Mouse (Mus musculus) forebrain, embryonic 16.5 days (tissue): ENCODE results near the gene Adam12. TPM values are rescaled to one million over a fixed set of nuclear protein-coding genes. Genes with fewer than 3 reads are reported as not detected.

Experiments used
- ATAC-seq: fragments of 200-750 bp; cut with Nextera tagmentation; 2 replicates; pipeline ENCODE4 v1.8.0; 2017; ENCODE audit warnings: mild to moderate bottlenecking, moderate library complexity
- H3K27ac ChIP-seq: fragments of 300-500 bp; sonication (generic); 2 replicates; pipeline ENCODE4 v1.5.1; 2014; ENCODE audit warnings: low read length, control low read depth
- H3K27me3 ChIP-seq: fragments of 300-500 bp; sonication (generic); replicated peaks from 2 replicates; pipeline ENCODE4 v1.6.1; 2014; ENCODE audit warnings: low read length; ENCODE audit not compliant: control insufficient read depth, insufficient read depth
- H3K36me3 ChIP-seq: fragments of 300-500 bp; sonication (generic); 2 replicates; pipeline ENCODE4 v1.6.1; 2014; ENCODE audit not compliant: control insufficient read depth, insufficient read depth
- H3K4me1 ChIP-seq: fragments of 300-500 bp; sonication (generic); replicated peaks from 2 replicates; pipeline ENCODE4 v1.6.1; 2014; ENCODE audit warnings: low read length; ENCODE audit not compliant: control insufficient read depth, insufficient read depth
- H3K4me2 ChIP-seq: fragments of 300-500 bp; sonication (generic); 2 replicates; pipeline ENCODE4 v1.6.1; 2014; ENCODE audit warnings: mild to moderate bottlenecking, low read length, control low read depth
- H3K4me3 ChIP-seq: fragments of 300-500 bp; sonication (generic); replicated peaks from 2 replicates; pipeline ENCODE4 v1.5.1; 2014; ENCODE audit warnings: mild to moderate bottlenecking, low read length, control low read depth
- H3K9ac ChIP-seq: fragments of 300-500 bp; sonication (generic); replicated peaks from 2 replicates; pipeline ENCODE4 v1.6.1; 2014; ENCODE audit warnings: low read depth, low read length, control low read depth
- H3K9me3 ChIP-seq: fragments of 300-500 bp; sonication (generic); 2 replicates; pipeline ENCODE4 v1.6.1; 2016; ENCODE audit warnings: low read length; ENCODE audit not compliant: control insufficient read depth
- WGBS: fragments of 180-500 bp; shearing (Covaris S2); extraction: QIAGEN DNeasy Blood & Tissue Kit; methylation state at CpG from one replicate; pipeline ENCODE4 v1.1.7; 2014; 5-methylcytosine and 5-hydroxymethylcytosine counted together
- polyA plus RNA-seq: library from polyadenylated mRNA; unstranded; fragments of >200 nt; fragmentation: Nextera tagmentation; extraction: Ambion mirVana; gene quantifications from 2 replicates; pipeline ENCODE4 v1.2.1, GENCODE M21; 2015

The Adam12 gene
- polyA plus RNA-seq, 1 experiment from 2014 or later: 2.2 TPM

- Histone ChIP-seq H3K4me2 (no peak overlapping the region), H3K9me3 (no peaks in the 10 kb centered on the region), H3K27me3 (no peaks in the 10 kb centered on the region), H3K9ac (no peak overlapping the region), H3K27ac (no peak overlapping the region), H3K4me1 (peaks cover 4% of the 10 kb centered on the region), H3K4me3 (no peak overlapping the region), H3K36me3 (no peaks in the 10 kb centered on the region)
- no peak for ATAC-seq
- 93% methylated on average over 3 of the region's 3 CpGs for WGBS
Measured at GRCm38 (mm10) chr7:133928981-133929380, 303.0 kb downstream of the Adam12 start.

DNA sequence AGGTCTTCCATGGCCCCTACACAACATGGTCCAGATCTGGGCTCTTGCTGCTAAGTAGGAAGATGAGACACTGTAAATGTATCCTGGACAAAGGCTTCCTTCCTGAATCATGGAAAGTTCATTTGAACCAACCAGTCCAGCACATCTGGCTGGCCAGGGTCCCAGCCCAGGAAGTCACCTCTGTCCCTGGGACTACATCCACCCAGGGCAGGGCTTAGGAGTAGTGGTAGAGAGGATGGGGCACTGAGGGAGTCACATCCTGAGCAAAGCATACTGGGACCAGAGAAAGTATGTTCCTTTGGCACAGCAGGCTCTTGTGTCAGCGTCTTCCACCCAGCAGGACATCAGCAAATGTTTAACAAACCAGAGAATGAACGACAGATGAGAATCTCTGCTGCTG lies 306.2 kb downstream of the Adam12 start:
- Histone ChIP-seq H3K9me3 (no peaks in the 10 kb centered on the region), H3K4me1 (no peaks in the 10 kb centered on the region), H3K4me2 (no peak overlapping the region), H3K27ac (no peak overlapping the region), H3K9ac (no peak overlapping the region), H3K27me3 (no peaks in the 10 kb centered on the region), H3K4me3 (no peak overlapping the region), H3K36me3 (no peaks in the 10 kb centered on the region)
- 70% methylated on average over 2 of the region's 2 CpGs for WGBS
- ATAC-seq: no peak

GRCm38 (mm10) chr7:133923994-133924393 lies 308.0 kb downstream of the Adam12 start:
- Histone ChIP-seq H3K27ac (no peak overlapping the region), H3K27me3 (no peaks in the 10 kb centered on the region), H3K9me3 (no peaks in the 10 kb centered on the region), H3K4me3 (no peak overlapping the region), H3K4me1 (no peaks in the 10 kb centered on the region), H3K9ac (no peak overlapping the region), H3K4me2 (no peak overlapping the region), H3K36me3 (no peaks in the 10 kb centered on the region)
- WGBS: 70% methylated on average over 6 of the region's 6 CpGs
- ATAC-seq: no peak

DNA sequence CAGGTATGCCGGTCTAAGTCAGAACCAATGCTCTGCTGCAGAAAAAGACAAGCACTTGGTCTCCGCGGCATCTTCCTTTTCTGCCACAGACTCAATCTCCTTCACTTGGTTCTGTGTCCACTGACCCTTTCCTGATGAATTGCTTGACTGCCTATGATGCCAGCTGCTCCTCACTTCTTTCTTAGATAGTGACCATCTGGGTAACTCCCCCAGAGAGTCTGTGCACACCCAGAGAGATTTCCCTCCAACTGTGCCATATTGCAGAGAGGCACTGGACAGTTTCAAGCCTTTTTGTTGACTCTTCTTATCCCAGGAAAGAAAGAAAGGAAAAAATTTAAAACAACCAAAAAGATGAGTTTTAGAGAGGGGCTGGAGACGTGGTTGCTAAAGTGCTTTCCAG lies 310.7 kb downstream of the Adam12 start:
- Histone ChIP-seq H3K4me3 (no peak overlapping the region), H3K4me1 (no peaks in the 10 kb centered on the region), H3K36me3 (no peaks in the 10 kb centered on the region), H3K27me3 (no peaks in the 10 kb centered on the region), H3K4me2 (no peak overlapping the region), H3K9ac (no peak overlapping the region), H3K27ac (no peak overlapping the region), H3K9me3 (no peaks in the 10 kb centered on the region)
- no peak for ATAC-seq
- WGBS: 93% methylated on average over 4 of the region's 4 CpGs

- 87% methylated on average over 7 of the region's 7 CpGs for WGBS
- Histone ChIP-seq H3K9me3 (no peaks in the 10 kb centered on the region), H3K27me3 (no peaks in the 10 kb centered on the region), H3K36me3 (no peaks in the 10 kb centered on the region), H3K27ac (no peak overlapping the region), H3K4me3 (no peak overlapping the region), H3K4me1 (no peaks in the 10 kb centered on the region), H3K9ac (no peak overlapping the region), H3K4me2 (no peak overlapping the region)
- ATAC-seq: no peak
Measured at GRCm38 (mm10) chr7:133920724-133921123, 311.2 kb downstream of the Adam12 start.

DNA sequence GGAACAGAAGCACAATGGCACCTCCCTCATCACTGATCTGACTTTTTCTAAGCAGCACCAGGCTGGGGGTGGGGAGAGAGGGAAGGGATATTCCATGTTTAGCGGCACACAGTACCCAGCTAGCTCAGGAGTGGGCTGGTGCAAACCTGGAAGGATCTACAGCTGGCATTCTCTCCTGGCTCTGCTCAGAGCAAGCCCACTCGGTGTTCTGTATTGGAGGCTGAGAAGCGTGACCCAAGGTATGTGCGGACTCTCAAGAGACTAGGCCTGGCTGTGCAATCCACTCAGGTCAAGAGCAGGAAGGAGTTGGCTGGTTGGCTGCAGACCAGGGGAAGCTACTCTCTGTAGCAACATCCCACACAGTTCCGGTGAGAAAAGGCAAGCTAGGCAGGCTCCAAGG lies 312.0 kb downstream of the Adam12 start:
- no peak overlapping the region for H3K4me2 ChIP-seq
- H3K9me3 ChIP-seq: no peaks in the 10 kb centered on the region
- no peak overlapping the region for H3K9ac ChIP-seq
- H3K4me1 ChIP-seq: no peaks in the 10 kb centered on the region
- no peak overlapping the region for H3K4me3 ChIP-seq
- H3K27ac ChIP-seq: no peak overlapping the region
- 86% methylated on average over 5 of the region's 5 CpGs for WGBS
- H3K36me3 ChIP-seq: no peaks in the 10 kb centered on the region
- no peaks in the 10 kb centered on the region for H3K27me3 ChIP-seq
- no peak for ATAC-seq

GRCm38 (mm10) chr7:133919306-133919705 lies 312.6 kb downstream of the Adam12 start:
- WGBS: 55% methylated on average over 5 of the region's 5 CpGs
- no peak overlapping the region for H3K4me2 ChIP-seq
- no peaks in the 10 kb centered on the region for H3K9me3 ChIP-seq
- H3K9ac ChIP-seq: no peak overlapping the region
- H3K36me3 ChIP-seq: no peaks in the 10 kb centered on the region
- H3K27ac ChIP-seq: no peak overlapping the region
- no peak for ATAC-seq
- H3K4me3 ChIP-seq: no peak overlapping the region
- H3K27me3 ChIP-seq: no peaks in the 10 kb centered on the region
- no peaks in the 10 kb centered on the region for H3K4me1 ChIP-seq

DNA sequence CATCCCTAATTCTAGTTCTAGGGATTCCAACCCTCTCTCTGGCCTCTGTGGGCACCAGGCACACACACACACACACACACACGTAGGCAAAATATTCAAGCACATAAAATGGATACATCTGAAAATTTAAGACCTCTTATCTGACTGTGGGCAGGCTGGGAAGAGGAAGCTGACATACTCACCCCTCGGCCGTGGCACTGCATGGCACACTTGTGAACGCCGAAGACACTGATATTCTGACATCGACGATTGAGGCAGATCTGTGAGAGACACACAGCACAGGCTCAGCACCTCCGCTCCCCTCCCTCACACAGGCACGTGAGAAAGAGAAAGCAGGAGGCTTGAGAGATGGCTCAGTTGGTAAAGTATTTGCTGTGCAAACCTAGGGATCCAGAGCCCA lies 315.7 kb downstream of the Adam12 start:
- Histone ChIP-seq H3K9ac (no peak overlapping the region), H3K4me2 (no peak overlapping the region), H3K36me3 (no peaks in the 10 kb centered on the region), H3K4me3 (no peak overlapping the region), H3K4me1 (no peaks in the 10 kb centered on the region), H3K9me3 (no peaks in the 10 kb centered on the region), H3K27me3 (no peaks in the 10 kb centered on the region), H3K27ac (no peak overlapping the region)
- ATAC-seq: no peak
- 89% methylated on average over 9 of the region's 9 CpGs for whole genome bisulfite sequencing

- H3K9ac ChIP-seq: no peak overlapping the region
- H3K27me3 ChIP-seq: no peaks in the 10 kb centered on the region
- no peak overlapping the region for H3K27ac ChIP-seq
- no peak overlapping the region for H3K4me2 ChIP-seq
- H3K36me3 ChIP-seq: no peaks in the 10 kb centered on the region
- H3K9me3 ChIP-seq: no peaks in the 10 kb centered on the region
- no peak for ATAC-seq
- no peaks in the 10 kb centered on the region for H3K4me1 ChIP-seq
- WGBS: 69% methylated on average over 3 of the region's 3 CpGs
- H3K4me3 ChIP-seq: no peak overlapping the region
Measured at GRCm38 (mm10) chr7:133911881-133912280, 320.1 kb downstream of the Adam12 start.

- H3K27me3 ChIP-seq: no peaks in the 10 kb centered on the region
- H3K4me1 ChIP-seq: no peaks in the 10 kb centered on the region
- peaks cover 5% of the 10 kb centered on the region for H3K9me3 ChIP-seq
- H3K36me3 ChIP-seq: no peaks in the 10 kb centered on the region
- no peak for ATAC-seq
- H3K4me3 ChIP-seq: no peak overlapping the region
- no peak overlapping the region for H3K4me2 ChIP-seq
- H3K9ac ChIP-seq: no peak overlapping the region
- no peak overlapping the region for H3K27ac ChIP-seq
- WGBS: 85% methylated on average over 7 of the region's 7 CpGs
Measured at GRCm38 (mm10) chr7:133909833-133910375, 322.0 kb downstream of the Adam12 start.
